Mouse (Mus musculus): ENCODE results near the gene Fgfr2. TPM values are rescaled to one million over a fixed set of nuclear protein-coding genes. Genes with fewer than 3 reads are reported as not detected.

Fgfr2 gene
- total RNA-seq, 2 experiments from 2014 or later, result not detected

GRCm38 (mm10) chr7:130572821-130573220 lies 2550.3 kb downstream of the Fgfr2 start, which contains the start of gene Nsmce4a:
TSS of gene Nsmce4a (minus strand) at chr7:130573118.
- no peak for ATAC-seq (replicated peaks; ENCODE audit: poor library complexity)

GRCm38 (mm10) chr7:130570472-130570871 lies 2552.7 kb downstream of the Fgfr2 start:
- ATAC-seq (replicated peaks; ENCODE audit: poor library complexity), result no peak

GRCm38 (mm10) chr7:130568783-130569436 lies 2554.2 kb downstream of the Fgfr2 start:
- ATAC-seq (replicated peaks; ENCODE audit: poor library complexity), result no peak

- no peak for ATAC-seq (replicated peaks; ENCODE audit: poor library complexity)
Observed at GRCm38 (mm10) chr7:130564596-130564995, 2558.6 kb downstream of the Fgfr2 start.

GRCm38 (mm10) chr7:130563880-130564279 lies 2559.3 kb downstream of the Fgfr2 start:
- no peak for ATAC-seq (replicated peaks; ENCODE audit: poor library complexity)

- no peak for ATAC-seq (replicated peaks; ENCODE audit: poor library complexity)
Observed at GRCm38 (mm10) chr7:130563276-130563675, 2559.9 kb downstream of the Fgfr2 start.

GRCm38 (mm10) chr7:130560933-130561332 lies 2562.2 kb downstream of the Fgfr2 start:
- ATAC-seq (replicated peaks; ENCODE audit: poor library complexity), result peak; percentile 69

GRCm38 (mm10) chr7:130558592-130558991 lies 2564.6 kb downstream of the Fgfr2 start:
- ATAC-seq (replicated peaks; ENCODE audit: poor library complexity), result no peak

- no peak for ATAC-seq (replicated peaks; ENCODE audit: poor library complexity)
Observed at GRCm38 (mm10) chr7:130555597-130555996, 2567.6 kb downstream of the Fgfr2 start.

GRCm38 (mm10) chr7:130553321-130553720 lies 2569.8 kb downstream of the Fgfr2 start:
- ATAC-seq (replicated peaks; ENCODE audit: poor library complexity), result no peak

- peak; percentile 44; the same call in 1 of the 2 replicates for ATAC-seq (replicated peaks; ENCODE audit: poor library complexity)
Observed at GRCm38 (mm10) chr7:130552780-130553179, 2570.4 kb downstream of the Fgfr2 start.

- ATAC-seq (replicated peaks; ENCODE audit: poor library complexity), result peak; percentile 31
Observed at GRCm38 (mm10) chr7:130547635-130548175, 2575.4 kb downstream of the Fgfr2 start.

- peak; percentile 91 for ATAC-seq (replicated peaks; ENCODE audit: poor library complexity)
Observed at GRCm38 (mm10) chr7:130546791-130547484, 2576.2 kb downstream of the Fgfr2 start.

- ATAC-seq (replicated peaks; ENCODE audit: poor library complexity), result no peak
Observed at GRCm38 (mm10) chr7:130546421-130546790, 2576.7 kb downstream of the Fgfr2 start.

- no peak for ATAC-seq (replicated peaks; ENCODE audit: poor library complexity)
Observed at GRCm38 (mm10) chr7:130545893-130546292, 2577.3 kb downstream of the Fgfr2 start.

GRCm38 (mm10) chr7:130545401-130545800 lies 2577.7 kb downstream of the Fgfr2 start:
- ATAC-seq (replicated peaks; ENCODE audit: poor library complexity), result no peak

GRCm38 (mm10) chr7:130543181-130543580 lies 2580.0 kb downstream of the Fgfr2 start:
- ATAC-seq (replicated peaks; ENCODE audit: poor library complexity), result no peak

- ATAC-seq (replicated peaks; ENCODE audit: poor library complexity), result no peak
Observed at GRCm38 (mm10) chr7:130540176-130540575, 2583.0 kb downstream of the Fgfr2 start.

GRCm38 (mm10) chr7:130537068-130537467 lies 2586.1 kb downstream of the Fgfr2 start:
- no peak for ATAC-seq (replicated peaks; ENCODE audit: poor library complexity)

GRCm38 (mm10) chr7:130535174-130535573 lies 2588.0 kb downstream of the Fgfr2 start:
- no peak for ATAC-seq (replicated peaks; ENCODE audit: poor library complexity)

- peak; percentile 99 for ATAC-seq (replicated peaks; ENCODE audit: poor library complexity)
Observed at GRCm38 (mm10) chr7:130533316-130534260, 2589.6 kb downstream of the Fgfr2 start.
